Mouse (Mus musculus): ENCODE measurements around the gene Bcl11a.

GRCm38 (mm10) chr11:24082385-24083075 is 4.7 kb downstream of the Bcl11a start:
- no peak for TF ChIP-seq CEBPB (IDR thresholded peaks at IDR 0.05; ENCODE audit: insufficient read depth, poor library complexity, severe bottlenecking)
- TF ChIP-seq USF1 (IDR thresholded peaks at IDR 0.05; ENCODE audit: low read depth): no peak
- no peak for TF ChIP-seq POLR2A (IDR thresholded peaks at IDR 0.05; ENCODE audit: insufficient read length, low read depth)
- no peak for TF ChIP-seq TCF3 (IDR thresholded peaks at IDR 0.05; ENCODE audit: insufficient read length, low read depth)
- TF ChIP-seq MYOG (IDR thresholded peaks at IDR 0.05; ENCODE audit: control insufficient read depth in 1 of 3, insufficient read depth in 1 of 3, insufficient read length in 2 of 3, low read depth in 2 of 3): no peak
- TF ChIP-seq E2F4 (IDR thresholded peaks at IDR 0.05; ENCODE audit: insufficient read depth): no peak
- no peak for TF ChIP-seq REST (IDR thresholded peaks at IDR 0.05; ENCODE audit: insufficient read depth, insufficient read length)
- no peak for TF ChIP-seq TCF12 (IDR thresholded peaks at IDR 0.05; ENCODE audit: insufficient read depth, poor library complexity, severe bottlenecking)
- no peak for TF ChIP-seq MAX (IDR thresholded peaks at IDR 0.05; ENCODE audit: low read depth)
- no peak for TF ChIP-seq MYOD1 (IDR thresholded peaks at IDR 0.05; ENCODE audit: control insufficient read depth in 1 of 3, insufficient read length in 2 of 3, low read depth in 2 of 3)
